Mouse (Mus musculus): ENCODE data around the gene Dnttip2. TPM values are rescaled to one million over a fixed set of nuclear protein-coding genes. Genes with fewer than 3 reads are reported as not detected.
A peak's percentile ranks its signal among the peaks of the same experiment; 100 is the strongest.

The Dnttip2 gene
- polyA plus RNA-seq, 1 experiment from 2014 or later: 73.3 TPM

DNA sequence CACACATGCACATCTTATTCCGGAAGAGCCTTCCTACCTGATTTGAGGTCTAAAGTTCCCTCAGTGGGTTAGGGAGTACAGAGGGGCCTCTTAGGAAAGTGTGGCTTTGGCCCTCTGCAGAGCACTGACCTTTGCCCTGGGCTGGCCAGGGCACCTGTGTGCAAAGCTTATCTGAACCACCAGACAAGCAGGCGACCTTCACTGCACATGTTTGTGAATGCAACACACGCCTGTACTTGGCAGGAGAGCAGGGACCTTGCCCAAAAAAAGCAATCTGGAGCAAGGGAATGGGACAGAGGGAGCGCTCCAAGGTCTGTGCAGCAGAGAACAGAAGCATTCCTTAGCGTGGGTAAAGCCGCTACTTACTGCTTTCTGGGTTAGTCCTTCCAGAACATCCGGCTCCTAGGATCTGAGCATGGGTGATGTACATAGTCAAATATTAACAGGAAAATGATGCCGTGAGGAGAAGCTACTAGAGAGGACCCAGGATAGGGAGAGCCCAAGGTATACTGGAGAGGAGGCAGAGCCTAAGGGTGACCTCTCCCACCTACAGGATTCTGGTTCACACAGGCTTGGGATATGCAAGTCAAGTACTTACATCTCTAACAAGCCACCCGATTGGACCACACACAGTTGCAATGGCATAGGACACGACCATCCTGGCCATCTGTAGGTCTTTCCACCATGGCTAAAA lies 38.9 kb downstream of the Dnttip2 start:
- H3K9me3 ChIP-seq (replicated peaks): no peaks in the 10 kb centered on the region
- no peak overlapping the region for H3K27ac ChIP-seq
- ATAC-seq (replicated peaks; ENCODE audit: low FRiP score): peak; percentile 31; the same call in 1 of the 2 replicates
- H3K4me1 ChIP-seq: peaks cover 15% of the 10 kb centered on the region
- no peak overlapping the region for H3K9ac ChIP-seq
- H3K4me2 ChIP-seq: no peak overlapping the region
- H3K4me3 ChIP-seq (replicated peaks): no peak overlapping the region
- WGBS: 73% methylated on average over 10 of the region's 10 CpGs
- 0 out of 2 replicates have a peak, but pooled peaks cover 9% of the 10 kb centered on the region for H3K27me3 ChIP-seq
- H3K36me3 ChIP-seq: no peaks in the 10 kb centered on the region

DNA sequence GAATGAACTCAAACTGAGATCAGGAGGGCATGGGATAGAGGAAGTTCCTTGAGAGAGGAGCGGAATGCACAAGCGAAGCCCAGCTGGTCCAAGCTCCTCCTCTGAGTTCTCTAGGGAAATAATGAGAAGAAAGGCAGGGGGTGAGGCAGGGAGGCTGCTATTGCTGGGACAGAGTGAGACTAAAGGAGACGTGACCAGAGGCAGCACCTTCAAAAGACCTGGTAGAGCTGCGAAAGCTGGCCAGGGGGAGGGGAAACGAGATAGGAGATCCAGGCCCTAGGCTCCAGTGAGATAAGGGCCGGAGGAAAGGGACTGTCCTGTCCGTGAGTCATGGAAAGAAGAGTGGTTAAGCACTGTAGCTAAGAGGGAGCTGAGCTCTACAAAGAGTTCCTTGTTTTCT lies 39.7 kb downstream of the Dnttip2 start:
- no peak overlapping the region for H3K9ac ChIP-seq
- no peak for ATAC-seq (replicated peaks; ENCODE audit: low FRiP score)
- H3K27me3 ChIP-seq: 0 out of 2 replicates have a peak, but pooled peaks cover 5% of the 10 kb centered on the region
- WGBS: 62% methylated on average over 7 of the region's 7 CpGs
- no peaks in the 10 kb centered on the region for H3K36me3 ChIP-seq
- no peak overlapping the region for H3K4me3 ChIP-seq (replicated peaks)
- H3K9me3 ChIP-seq (replicated peaks): no peaks in the 10 kb centered on the region
- H3K4me1 ChIP-seq: peaks cover 15% of the 10 kb centered on the region
- H3K27ac ChIP-seq: no peak overlapping the region
- no peak overlapping the region for H3K4me2 ChIP-seq

DNA sequence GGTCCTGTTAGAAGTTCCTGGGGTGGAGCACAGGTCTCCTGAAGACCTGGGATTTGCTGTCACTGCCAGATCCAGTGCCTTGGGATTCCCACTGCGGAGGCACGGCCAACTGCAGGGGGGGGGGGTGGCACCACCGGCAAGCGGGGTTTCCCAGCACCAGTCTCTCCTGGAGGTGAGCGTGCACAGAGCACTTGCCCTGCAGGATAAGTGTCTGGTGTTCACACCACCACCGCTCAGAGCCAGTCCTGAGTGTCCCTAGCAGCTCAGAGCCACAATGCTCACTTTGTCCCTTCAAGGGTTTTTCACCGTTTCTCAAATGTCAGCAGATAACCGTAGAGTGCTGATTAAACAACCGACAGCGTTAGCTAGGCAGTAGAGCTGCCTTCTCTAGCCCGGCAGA lies 42.4 kb downstream of the Dnttip2 start:
- Histone ChIP-seq H3K4me3 (replicated peaks) (0 out of 2 replicates have a peak overlapping the region, but pooled peaks have one; percentile 7), H3K27ac (peak overlapping the region; percentile 51), H3K9me3 (replicated peaks) (no peaks in the 10 kb centered on the region), H3K36me3 (no peaks in the 10 kb centered on the region), H3K4me2 (peak overlapping the region; percentile 28), H3K9ac (no peak overlapping the region), H3K27me3 (no peaks in the 10 kb centered on the region), H3K4me1 (peaks cover 15% of the 10 kb centered on the region)
- 30% methylated on average over 11 of the region's 11 CpGs for WGBS
- no peak for ATAC-seq (replicated peaks; ENCODE audit: low FRiP score)

DNA sequence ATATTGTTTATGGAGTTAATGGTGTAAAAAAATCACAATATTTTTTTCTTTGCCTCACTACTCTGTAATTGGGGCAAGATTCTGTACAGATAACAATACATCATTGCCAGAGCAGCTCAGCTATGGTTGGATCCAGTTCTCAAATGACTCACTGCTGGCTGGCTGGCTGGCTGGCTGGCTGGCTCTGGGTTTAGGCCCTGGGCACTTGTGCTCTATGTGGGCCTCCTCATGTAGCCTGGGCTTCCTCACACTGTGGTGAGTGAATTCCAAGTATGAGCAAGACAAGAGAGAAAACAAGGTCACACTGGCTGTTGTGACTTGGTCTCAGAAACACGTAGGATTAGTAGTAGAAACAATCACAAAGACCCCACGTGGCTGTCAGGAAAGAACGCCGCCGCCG lies 43.2 kb downstream of the Dnttip2 start:
- H3K36me3 ChIP-seq: no peaks in the 10 kb centered on the region
- peaks cover 22% of the 10 kb centered on the region for H3K4me1 ChIP-seq
- no peaks in the 10 kb centered on the region for H3K27me3 ChIP-seq
- H3K27ac ChIP-seq: no peak overlapping the region
- no peak overlapping the region for H3K9ac ChIP-seq
- 85% methylated on average over 6 of the region's 6 CpGs for WGBS
- ATAC-seq (replicated peaks; ENCODE audit: low FRiP score): no peak
- no peaks in the 10 kb centered on the region for H3K9me3 ChIP-seq (replicated peaks)
- no peak overlapping the region for H3K4me2 ChIP-seq
- H3K4me3 ChIP-seq (replicated peaks): no peak overlapping the region

DNA sequence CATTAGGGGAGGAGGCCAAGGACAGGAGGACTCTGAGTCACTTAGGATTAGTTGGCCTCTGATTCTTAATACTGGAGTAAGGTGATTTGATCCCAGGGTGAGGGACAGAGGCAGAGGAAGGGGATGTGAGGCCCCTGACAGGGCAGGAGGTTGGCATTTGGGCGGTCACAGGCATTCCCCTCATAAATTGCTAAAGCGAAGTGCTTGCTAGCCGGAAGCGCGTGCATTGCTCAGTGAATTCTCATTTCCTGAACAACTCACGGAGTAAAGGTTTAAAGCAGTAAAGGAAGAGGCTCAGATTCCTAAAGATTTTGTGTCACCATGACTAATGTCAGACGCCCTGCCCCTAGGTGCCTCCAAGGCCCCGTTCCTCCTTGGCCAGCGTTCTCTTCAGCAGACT lies 48.0 kb downstream of the Dnttip2 start:
- Histone ChIP-seq H3K4me3 (replicated peaks) (no peak overlapping the region), H3K4me2 (peak overlapping the region; percentile 32; the same call in 1 of the 2 replicates), H3K36me3 (no peaks in the 10 kb centered on the region), H3K9ac (no peak overlapping the region), H3K4me1 (peaks cover 11% of the 10 kb centered on the region), H3K27me3 (no peaks in the 10 kb centered on the region), H3K9me3 (replicated peaks) (no peaks in the 10 kb centered on the region), H3K27ac (peak overlapping the region; percentile 55)
- ATAC-seq (replicated peaks; ENCODE audit: low FRiP score): no peak
- WGBS: 15% methylated on average over 9 of the region's 9 CpGs

DNA sequence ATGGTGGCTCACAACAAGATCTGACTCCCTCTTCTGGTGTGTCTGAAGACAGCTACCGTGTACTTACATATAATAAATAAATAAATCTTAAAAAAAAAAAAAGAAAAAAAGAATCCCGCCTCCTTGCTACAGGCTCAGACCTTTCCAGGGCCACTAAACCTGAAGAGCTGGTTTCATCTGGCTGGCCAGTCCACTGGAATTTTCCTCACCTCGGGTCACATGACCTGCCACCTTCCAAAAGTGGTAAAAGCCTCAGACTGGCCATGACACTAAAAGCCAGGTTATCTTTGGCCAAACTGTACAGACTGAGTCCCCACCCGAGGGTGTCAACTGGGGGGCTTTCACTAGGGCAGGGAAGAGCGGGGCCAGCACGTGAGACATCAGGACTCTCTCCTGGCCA lies 49.7 kb downstream of the Dnttip2 start:
- ATAC-seq (replicated peaks; ENCODE audit: low FRiP score): no peak
- Histone ChIP-seq H3K27me3 (no peaks in the 10 kb centered on the region), H3K4me2 (no peak overlapping the region), H3K9me3 (replicated peaks) (no peaks in the 10 kb centered on the region), H3K4me3 (replicated peaks) (no peak overlapping the region), H3K36me3 (no peaks in the 10 kb centered on the region), H3K4me1 (peaks cover 11% of the 10 kb centered on the region), H3K27ac (peak overlapping the region; percentile 49; the same call in 1 of the 2 replicates), H3K9ac (no peak overlapping the region)
- WGBS: 81% methylated on average over 6 of the region's 6 CpGs

DNA sequence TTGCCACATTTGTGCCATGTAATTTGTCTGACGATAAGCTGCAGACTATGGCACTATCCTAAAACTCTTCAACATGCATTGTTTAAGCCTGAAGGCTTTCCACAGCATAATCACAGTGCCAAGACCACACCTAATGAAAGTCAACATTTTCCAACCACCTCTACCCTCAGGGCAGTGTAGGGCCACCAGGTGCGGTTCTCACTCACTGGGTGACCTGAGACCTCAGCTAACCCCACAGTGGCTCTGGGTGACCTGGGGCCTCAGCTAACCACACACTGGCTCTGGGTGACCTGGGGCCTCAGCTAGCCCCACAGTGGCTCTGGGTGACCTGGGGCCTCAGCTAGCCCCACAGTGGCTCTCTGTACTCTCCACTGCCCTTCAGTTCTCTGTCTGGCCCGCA lies 50.3 kb downstream of the Dnttip2 start:
- H3K9ac ChIP-seq: no peak overlapping the region
- peaks cover 11% of the 10 kb centered on the region for H3K4me1 ChIP-seq
- H3K4me2 ChIP-seq: no peak overlapping the region
- ATAC-seq (replicated peaks; ENCODE audit: low FRiP score): 0 out of 2 replicates have a peak, but pooled peaks have one; percentile 28
- H3K9me3 ChIP-seq (replicated peaks): no peaks in the 10 kb centered on the region
- WGBS: 79% methylated on average over 3 of the region's 3 CpGs
- H3K4me3 ChIP-seq (replicated peaks): no peak overlapping the region
- H3K36me3 ChIP-seq: no peaks in the 10 kb centered on the region
- H3K27me3 ChIP-seq: no peaks in the 10 kb centered on the region
- no peak overlapping the region for H3K27ac ChIP-seq

DNA sequence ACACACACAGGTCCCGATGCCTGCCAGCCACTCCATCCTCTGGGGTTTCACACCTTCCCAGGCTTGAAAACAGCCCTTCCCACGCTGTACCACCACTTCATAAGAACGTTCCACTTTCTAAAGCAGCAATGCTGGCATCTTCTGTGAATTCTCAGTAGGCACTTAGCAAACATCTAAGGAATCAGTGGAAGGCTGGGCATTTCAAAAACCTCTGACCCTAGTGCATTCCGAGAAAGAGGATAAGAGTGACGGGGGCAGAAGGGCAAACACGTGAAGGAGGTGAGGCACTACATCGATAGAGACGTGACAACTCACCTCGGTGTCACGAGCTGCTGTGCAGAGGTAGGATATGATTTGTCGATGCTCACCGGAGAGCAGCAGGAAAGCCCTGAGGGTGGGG lies 56.3 kb downstream of the Dnttip2 start:
- no peaks in the 10 kb centered on the region for H3K9me3 ChIP-seq (replicated peaks)
- H3K27ac ChIP-seq: no peak overlapping the region
- WGBS: 66% methylated on average over 12 of the region's 12 CpGs
- H3K4me2 ChIP-seq: no peak overlapping the region
- peaks cover 16% of the 10 kb centered on the region for H3K4me1 ChIP-seq
- no peak overlapping the region for H3K9ac ChIP-seq
- H3K36me3 ChIP-seq: no peaks in the 10 kb centered on the region
- ATAC-seq (replicated peaks; ENCODE audit: low FRiP score): no peak
- H3K27me3 ChIP-seq: 0 out of 2 replicates have a peak, but pooled peaks cover 2% of the 10 kb centered on the region
- no peak overlapping the region for H3K4me3 ChIP-seq (replicated peaks)

DNA sequence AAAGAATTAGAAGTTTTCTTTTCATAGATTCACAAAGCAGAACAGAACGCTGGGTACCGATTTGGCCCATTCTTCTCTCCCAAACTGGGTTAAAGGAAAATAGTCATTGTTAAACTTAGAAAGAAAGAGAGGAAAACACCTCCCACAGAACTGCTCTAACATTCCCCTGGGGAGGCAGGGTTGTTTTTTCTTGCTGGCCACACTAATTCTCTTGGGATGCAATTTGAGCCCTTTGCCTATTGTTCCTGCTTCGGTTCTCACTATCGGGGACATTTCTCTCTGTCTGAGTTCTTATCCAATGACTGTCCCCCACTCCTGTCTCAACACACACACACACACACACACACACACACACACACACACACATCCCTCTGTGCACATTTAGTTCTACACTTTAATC lies 59.3 kb downstream of the Dnttip2 start:
- Histone ChIP-seq H3K4me3 (replicated peaks) (no peak overlapping the region), H3K9me3 (replicated peaks) (no peaks in the 10 kb centered on the region), H3K27ac (no peak overlapping the region), H3K9ac (no peak overlapping the region), H3K4me1 (peaks cover 16% of the 10 kb centered on the region), H3K27me3 (0 out of 2 replicates have a peak, but pooled peaks cover 2% of the 10 kb centered on the region), H3K36me3 (no peaks in the 10 kb centered on the region), H3K4me2 (no peak overlapping the region)
- 39% methylated on average over 4 of the region's 4 CpGs for WGBS
- no peak for ATAC-seq (replicated peaks; ENCODE audit: low FRiP score)

DNA sequence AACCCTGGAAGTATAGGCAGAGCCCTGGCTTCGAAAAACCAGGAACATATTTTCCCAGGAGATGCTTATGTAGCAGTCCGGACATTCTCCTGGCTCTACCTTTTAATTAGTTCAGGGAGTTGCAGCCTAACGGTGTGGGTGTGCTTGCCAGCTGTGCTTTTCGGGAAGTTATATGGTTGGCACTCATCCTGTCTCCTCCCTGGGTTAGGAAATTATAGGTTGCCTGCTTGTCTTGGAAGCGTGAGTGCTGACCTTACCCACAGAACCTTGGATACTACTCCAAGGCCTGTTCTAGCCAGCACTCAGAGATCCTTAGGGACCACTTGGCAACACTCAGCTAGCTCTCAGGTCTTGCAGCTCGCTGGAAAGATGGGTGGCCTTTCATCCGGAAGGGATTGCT lies 59.7 kb downstream of the Dnttip2 start:
- H3K27me3 ChIP-seq: 0 out of 2 replicates have a peak, but pooled peaks cover 2% of the 10 kb centered on the region
- H3K4me1 ChIP-seq: peaks cover 16% of the 10 kb centered on the region
- 0 out of 2 replicates have a peak overlapping the region, but pooled peaks have one; percentile 13 for H3K27ac ChIP-seq
- no peak overlapping the region for H3K4me2 ChIP-seq
- ATAC-seq (replicated peaks; ENCODE audit: low FRiP score): 0 out of 2 replicates have a peak, but pooled peaks have one; percentile 22
- H3K4me3 ChIP-seq (replicated peaks): no peak overlapping the region
- H3K9ac ChIP-seq: no peak overlapping the region
- no peaks in the 10 kb centered on the region for H3K9me3 ChIP-seq (replicated peaks)
- 31% methylated on average over 7 of the region's 7 CpGs for WGBS
- no peaks in the 10 kb centered on the region for H3K36me3 ChIP-seq

DNA sequence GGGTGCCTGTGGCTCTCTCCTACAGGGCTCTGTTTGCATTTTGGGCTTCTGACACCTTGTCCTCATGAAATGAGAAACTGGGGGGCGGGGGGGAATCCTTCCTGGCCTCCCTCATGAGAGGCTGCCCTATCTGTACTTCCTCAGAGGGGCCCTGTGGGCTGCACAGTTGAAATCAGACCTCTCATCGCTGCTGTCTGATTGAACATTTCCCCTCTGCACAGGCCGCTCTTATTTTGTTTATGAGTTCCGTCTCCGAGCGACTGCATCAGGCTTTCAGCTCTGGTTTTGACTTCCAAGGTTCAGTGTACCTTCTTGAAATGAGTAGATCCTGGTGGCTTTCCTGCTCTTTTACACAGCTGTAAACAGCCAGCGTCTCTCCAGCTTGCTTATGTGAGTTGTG lies 60.2 kb downstream of the Dnttip2 start:
- Histone ChIP-seq H3K9me3 (replicated peaks) (no peaks in the 10 kb centered on the region), H3K4me1 (peaks cover 16% of the 10 kb centered on the region), H3K27ac (no peak overlapping the region), H3K4me2 (no peak overlapping the region), H3K4me3 (replicated peaks) (no peak overlapping the region), H3K36me3 (no peaks in the 10 kb centered on the region), H3K9ac (no peak overlapping the region), H3K27me3 (0 out of 2 replicates have a peak, but pooled peaks cover 2% of the 10 kb centered on the region)
- 32% methylated on average over 7 of the region's 7 CpGs for WGBS
- no peak for ATAC-seq (replicated peaks; ENCODE audit: low FRiP score)

Data from kidney, embryonic 15.5 days (tissue).